Mouse (Mus musculus) midbrain, embryonic 10.5 days (tissue): ENCODE data around the gene Hoxd3. TPM values are rescaled to one million over a fixed set of nuclear protein-coding genes. Genes with fewer than 3 reads are reported as not detected.
A peak's percentile ranks its signal among the peaks of the same experiment; 100 is the strongest.

ENCODE experiments used
- DNase-seq: peaks from one replicate; pipeline ENCODE4 v3.0.0-alpha.2; 2017; ENCODE audit warnings: low spot score
- H3K27ac ChIP-seq: fragments of 300-500 bp; sonication (generic); replicated peaks from 2 replicates; pipeline ENCODE4 v1.5.1; 2016; ENCODE audit warnings: mild to moderate bottlenecking
- H3K27me3 ChIP-seq: fragments of 300-500 bp; sonication (generic); 2 replicates; pipeline ENCODE4 v1.6.1; 2016; ENCODE audit warnings: low read depth, mild to moderate bottlenecking; ENCODE audit not compliant: poor library complexity, severe bottlenecking
- H3K36me3 ChIP-seq: fragments of 300-500 bp; sonication (generic); 2 replicates; pipeline ENCODE4 v1.6.1; 2016; ENCODE audit warnings: mild to moderate bottlenecking, moderate library complexity
- H3K4me1 ChIP-seq: fragments of 300-500 bp; sonication (generic); 2 replicates; pipeline ENCODE4 v1.6.1; 2016
- H3K4me3 ChIP-seq: fragments of 300-500 bp; sonication (generic); 2 replicates; pipeline ENCODE4 v1.5.1; 2016; ENCODE audit warnings: mild to moderate bottlenecking, moderate library complexity
- H3K9me3 ChIP-seq: fragments of 300-500 bp; sonication (generic); replicated peaks from 2 replicates; pipeline ENCODE4 v1.6.1; 2016; ENCODE audit warnings: mild to moderate bottlenecking
- WGBS: fragments of 180-500 bp; shearing (Covaris S2); methylation state at CpG from one replicate; pipeline ENCODE4 v1.1.7; 2016; 5-methylcytosine and 5-hydroxymethylcytosine counted together
- polyA plus RNA-seq: library from polyadenylated mRNA; unstranded; fragments of >200 nt; fragmentation: Nextera tagmentation; extraction: Ambion mirVana; gene quantifications from 2 replicates; pipeline ENCODE4 v1.2.1, GENCODE M21; 2016

Hoxd3 gene
- 0.06 TPM in 1 of 2 replicates, not detected in the other for polyA plus RNA-seq

DNA sequence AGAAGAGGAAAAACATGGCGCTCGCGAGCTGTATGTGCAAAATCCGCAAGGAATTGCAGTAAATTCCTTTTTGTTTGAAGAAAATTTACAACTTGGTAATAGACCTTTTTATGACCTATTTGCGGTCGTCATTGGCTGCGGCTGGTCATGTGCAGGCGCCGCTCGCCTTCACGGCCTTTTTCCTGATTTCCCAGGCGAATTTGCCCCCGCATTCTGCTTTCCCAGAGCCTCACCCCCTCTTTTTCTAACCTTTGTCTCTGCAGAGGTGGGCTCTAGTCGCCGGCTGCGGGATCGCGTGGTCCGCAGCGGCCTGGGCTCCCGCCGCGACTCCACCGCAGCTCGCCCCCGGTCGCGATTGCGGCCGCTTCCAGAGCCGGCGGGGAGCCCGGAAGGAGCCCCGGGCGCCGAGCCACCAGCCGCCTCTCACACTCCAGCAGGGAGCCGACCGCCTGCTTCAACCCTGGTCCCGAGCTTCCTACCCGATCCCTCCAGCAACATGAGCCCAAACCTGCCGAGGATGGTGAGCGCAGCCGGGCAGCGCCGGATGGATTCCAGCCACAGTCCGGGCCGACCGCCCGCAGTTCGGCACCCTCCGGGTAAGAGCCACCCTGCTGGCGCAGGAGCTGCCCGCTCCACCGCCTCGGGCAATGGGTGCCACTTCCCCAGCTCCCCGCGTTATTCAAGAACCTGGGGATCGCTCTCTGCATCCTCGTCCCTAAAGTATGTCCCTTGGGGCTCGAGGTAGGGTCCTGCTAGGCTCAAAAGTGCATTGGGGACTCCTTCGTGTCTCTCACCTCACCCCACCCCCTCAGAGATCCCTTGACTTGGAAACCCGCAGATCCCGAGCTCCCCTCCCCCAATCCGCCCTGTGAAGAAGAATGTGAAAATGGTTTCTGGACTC is at the start of gene Hoxd3, which contains the start of gene Hoxd4:
Gene Hoxd3 (plus strand): TSS at position 207 of the 901 bp plus-strand sequence.
Gene Hoxd4 (plus strand): TSS at position 209 of the 901 bp plus-strand sequence.
- H3K27ac ChIP-seq = no peak within 1 kb of the TSS
- WGBS = under 1% methylated on average over 65 of the region's 65 CpGs

GRCm38 (mm10) chr2:74663291-74663925 is 48.3 kb upstream of the Hoxd3 start:
- Histone ChIP-seq H3K4me1 (peaks cover 21% of the 10 kb centered on the region), H3K9me3 (no peaks in the 10 kb centered on the region), H3K36me3 (no peaks in the 10 kb centered on the region), H3K27me3 (peaks cover 100% of the 10 kb centered on the region), H3K27ac (no peak overlapping the region), H3K4me3 (no peak overlapping the region)
- DNase-seq = peak; percentile 74
- 4% methylated on average over 18 of the region's 18 CpGs for WGBS

More for the DNA sequence above, at the start of gene Hoxd3, which contains the start of gene Hoxd4:
- no peaks in the 10 kb centered on the region for H3K36me3 ChIP-seq
- H3K9me3 ChIP-seq = no peaks in the 10 kb centered on the region
- peak within 1 kb of the TSS; percentile 34 for H3K4me3 ChIP-seq
- DNase-seq = peak; percentile 61
- H3K27me3 ChIP-seq = peaks cover 100% of the 10 kb centered on the region
- H3K4me1 ChIP-seq = peaks cover 11% of the 10 kb centered on the region

GRCm38 (mm10) chr2:74666411-74666810 is 45.3 kb upstream of the Hoxd3 start:
- WGBS = 2% methylated on average over 7 of the region's 7 CpGs
- peak; percentile 48 for DNase-seq
- Histone ChIP-seq H3K9me3 (no peaks in the 10 kb centered on the region), H3K4me1 (peaks cover 17% of the 10 kb centered on the region), H3K36me3 (no peaks in the 10 kb centered on the region), H3K27me3 (peaks cover 100% of the 10 kb centered on the region), H3K4me3 (no peak overlapping the region), H3K27ac (no peak overlapping the region)

GRCm38 (mm10) chr2:74667191-74667841 is 44.4 kb upstream of the Hoxd3 start:
- Histone ChIP-seq H3K27me3 (peaks cover 100% of the 10 kb centered on the region), H3K4me3 (peak overlapping the region; percentile 51), H3K4me1 (peaks cover 12% of the 10 kb centered on the region), H3K9me3 (no peaks in the 10 kb centered on the region), H3K27ac (no peak overlapping the region), H3K36me3 (no peaks in the 10 kb centered on the region)
- 1% methylated on average over 36 of the region's 36 CpGs for WGBS
- DNase-seq = peak; percentile 64

- under 1% methylated on average over 34 of the region's 51 CpGs for WGBS
- peak within 1 kb of the TSS; percentile 51 for H3K4me3 ChIP-seq
These were observed 43.8 kb upstream of the Hoxd3 start, which contains the start of gene Hoxd13 for GRCm38 (mm10) chr2:74667842-74668357. TSS of gene Hoxd13 (plus strand) at chr2:74668310.

DNA sequence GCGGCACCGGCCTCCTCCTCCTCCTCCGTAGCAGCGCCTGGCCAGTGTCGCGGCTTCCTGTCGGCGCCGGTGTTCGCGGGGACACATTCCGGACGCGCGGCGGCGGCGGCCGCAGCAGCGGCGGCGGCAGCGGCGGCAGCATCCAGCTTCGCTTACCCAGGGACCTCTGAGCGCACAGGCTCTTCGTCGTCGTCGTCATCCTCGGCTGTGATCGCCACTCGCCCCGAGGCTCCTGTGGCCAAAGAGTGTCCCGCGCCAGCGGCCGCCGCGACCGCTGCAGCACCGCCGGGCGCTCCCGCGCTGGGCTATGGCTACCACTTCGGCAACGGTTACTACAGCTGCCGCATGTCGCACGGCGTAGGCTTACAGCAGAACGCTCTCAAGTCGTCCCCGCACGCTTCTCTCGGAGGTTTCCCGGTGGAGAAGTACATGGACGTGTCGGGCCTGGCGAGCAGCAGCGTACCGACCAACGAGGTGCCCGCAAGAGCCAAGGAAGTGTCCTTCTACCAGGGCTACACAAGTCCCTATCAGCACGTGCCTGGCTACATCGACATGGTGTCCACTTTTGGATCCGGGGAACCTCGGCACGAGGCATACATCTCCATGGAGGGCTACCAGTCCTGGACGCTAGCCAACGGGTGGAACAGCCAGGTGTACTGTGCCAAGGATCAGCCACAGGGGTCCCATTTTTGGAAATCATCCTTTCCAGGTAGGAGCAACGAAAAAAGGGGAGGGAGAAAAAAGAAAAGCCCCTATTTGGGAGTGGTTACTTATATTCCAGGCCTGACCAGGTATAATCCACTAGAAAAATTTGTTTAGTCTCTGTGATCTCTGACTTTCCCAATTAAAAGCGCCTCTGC is 43.1 kb upstream of the Hoxd3 start:
- Histone ChIP-seq H3K4me3 (peak overlapping the region; percentile 51), H3K27ac (no peak overlapping the region), H3K36me3 (no peaks in the 10 kb centered on the region), H3K27me3 (peaks cover 100% of the 10 kb centered on the region), H3K9me3 (no peaks in the 10 kb centered on the region), H3K4me1 (peaks cover 19% of the 10 kb centered on the region)
- under 1% methylated on average over 73 of the region's 74 CpGs for WGBS
- peak; percentile 74 for DNase-seq

More at GRCm38 (mm10) chr2:74667842-74668357, 43.8 kb upstream of the Hoxd3 start, which contains the start of gene Hoxd13:
- H3K4me1 ChIP-seq = peaks cover 17% of the 10 kb centered on the region
- H3K27me3 ChIP-seq = peaks cover 100% of the 10 kb centered on the region
- no peaks in the 10 kb centered on the region for H3K36me3 ChIP-seq
- H3K27ac ChIP-seq = no peak within 1 kb of the TSS
- DNase-seq = no peak
- H3K9me3 ChIP-seq = no peaks in the 10 kb centered on the region

GRCm38 (mm10) chr2:74669230-74669578 is 42.5 kb upstream of the Hoxd3 start:
- Histone ChIP-seq H3K4me3 (no peak overlapping the region), H3K27ac (no peak overlapping the region), H3K36me3 (no peaks in the 10 kb centered on the region), H3K4me1 (peaks cover 23% of the 10 kb centered on the region), H3K9me3 (no peaks in the 10 kb centered on the region), H3K27me3 (peaks cover 100% of the 10 kb centered on the region)
- 0% methylated on average over 3 of the region's 3 CpGs for WGBS
- DNase-seq = no peak

GRCm38 (mm10) chr2:74669650-74670235 is 42.0 kb upstream of the Hoxd3 start:
- WGBS = 3% methylated on average over 14 of the region's 14 CpGs
- no peaks in the 10 kb centered on the region for H3K36me3 ChIP-seq
- H3K4me1 ChIP-seq = peaks cover 23% of the 10 kb centered on the region
- peak; percentile 45 for DNase-seq
- H3K4me3 ChIP-seq = no peak overlapping the region
- no peak overlapping the region for H3K27ac ChIP-seq
- H3K9me3 ChIP-seq = no peaks in the 10 kb centered on the region
- peaks cover 100% of the 10 kb centered on the region for H3K27me3 ChIP-seq

- H3K9me3 ChIP-seq = no peaks in the 10 kb centered on the region
- no peak overlapping the region for H3K4me3 ChIP-seq
- H3K27ac ChIP-seq = no peak overlapping the region
- DNase-seq = no peak
- no peaks in the 10 kb centered on the region for H3K36me3 ChIP-seq
- 2% methylated on average over 3 of the region's 3 CpGs for WGBS
- peaks cover 23% of the 10 kb centered on the region for H3K4me1 ChIP-seq
- H3K27me3 ChIP-seq = peaks cover 100% of the 10 kb centered on the region
These were observed 41.0 kb upstream of the Hoxd3 start for GRCm38 (mm10) chr2:74670632-74671188.

DNA sequence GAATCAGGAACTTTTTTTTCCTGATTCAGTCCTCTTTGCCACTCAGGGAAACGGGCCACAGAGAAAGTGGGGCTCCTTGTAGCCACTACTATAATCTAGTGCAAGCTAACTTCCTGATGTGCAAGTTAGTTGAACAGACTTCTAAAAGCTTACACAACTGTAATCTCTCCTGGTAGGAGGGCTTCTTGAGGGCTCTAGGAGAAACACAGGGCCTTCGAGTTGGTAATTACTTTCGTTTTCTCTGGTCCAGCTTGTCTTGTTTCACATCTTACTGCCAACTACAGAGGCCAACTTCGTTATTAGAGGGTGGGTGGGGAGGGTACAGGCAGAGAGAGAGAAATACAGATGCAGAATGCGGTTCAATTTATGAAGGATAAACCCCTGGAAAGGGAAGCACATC is 39.9 kb upstream of the Hoxd3 start:
- H3K27ac ChIP-seq = no peak overlapping the region
- no peaks in the 10 kb centered on the region for H3K9me3 ChIP-seq
- H3K36me3 ChIP-seq = no peaks in the 10 kb centered on the region
- H3K4me1 ChIP-seq = peaks cover 23% of the 10 kb centered on the region
- WGBS = 2% methylated on average over 5 of the region's 5 CpGs
- H3K27me3 ChIP-seq = peaks cover 100% of the 10 kb centered on the region
- peak; percentile 34 for DNase-seq
- no peak overlapping the region for H3K4me3 ChIP-seq
